In genomic region chr3:54551908-54552307, GRCm38 (mm10) we compare ENCODE assay signal across 11 mouse cellular contexts.
DNase-seq lines count a peak whose midpoint lies in the region; ATAC-seq and TF ChIP-seq lines count a peak whose summit lies in the region.
"Had no signal": no experiment of that assay in that cellular context is flagged by ENCODE, and none has a peak within 500 bp of the region (broad histone marks: within the 10 kb centered on the region; RNA-seq: fewer than 3 reads in every experiment).

No protein-coding gene starts in this region.

- no peak overlapping the region for H3K27ac ChIP-seq in lung, embryonic 15.5 days
- H3K27ac ChIP-seq: forebrain, embryonic 13.5 days had no signal

- H3K9ac ChIP-seq in lung, embryonic 15.5 days: no peak overlapping the region
- H3K9ac ChIP-seq: forebrain, embryonic 13.5 days had no signal

- peak; percentile 59; the same call in 1 of the 2 replicates for ATAC-seq in lung, embryonic 15.5 days (ENCODE audit: borderline replicate concordance, extremely low read depth, low FRiP score, low TSS enrichment)
- ATAC-seq in activated CD4-positive, CD25-positive, alpha-beta regulatory T cell, adult 4 months: no peak
- ATAC-seq: forebrain, embryonic 13.5 days; Patski had no signal

- no peaks in the 10 kb centered on the region for H3K36me3 ChIP-seq in lung, embryonic 15.5 days

- no peaks in the 10 kb centered on the region for H3K27me3 ChIP-seq in lung, embryonic 15.5 days
- H3K27me3 ChIP-seq: forebrain, embryonic 13.5 days; Patski had no signal

- H3K4me3 ChIP-seq in lung, embryonic 15.5 days: no peak overlapping the region
- no peak overlapping the region for H3K4me3 ChIP-seq in lung, adult 2 months (replicated peaks; ENCODE audit: extremely low read depth, low read depth, low read length)
- H3K4me3 ChIP-seq: forebrain, embryonic 13.5 days had no signal

- peak; percentile 6 to 17 for DNase-seq in cerebellum, postnatal 25 days
- no peak for DNase-seq in cerebellum, adult 18-20 months
- no peak for DNase-seq in lung, adult 2 months
- peak; percentile 49 to 57 for DNase-seq in heart, adult 9 months (ENCODE audit: low spot score in 2 of 2)
- peak; percentile 6 for DNase-seq in lung, postnatal 25 days (ENCODE audit: low spot score)
- DNase-seq in T-cell, adult 2 months (ENCODE audit: low spot score): no peak
- DNase-seq: cerebellum, adult 9-11 months had no signal

- no peak for TF ChIP-seq CTCF in lung, adult 2 months (IDR thresholded peaks at IDR 0.05; ENCODE audit: insufficient read depth, low read length)

- no peaks in the 10 kb centered on the region for H3K9me3 ChIP-seq in lung, embryonic 15.5 days

- 66% methylated on average over 9 of the region's 9 CpGs for WGBS in lung, embryonic 15.5 days
- whole genome bisulfite sequencing in lung, adult 2 months: 71% methylated on average over 9 of the region's 9 CpGs

- H3K4me1 ChIP-seq in lung, embryonic 15.5 days: no peaks in the 10 kb centered on the region
- no peaks in the 10 kb centered on the region for H3K4me1 ChIP-seq in lung, adult 2 months (ENCODE audit: control insufficient read depth, insufficient read depth, low read length)
- H3K4me1 ChIP-seq: forebrain, embryonic 13.5 days had no signal

- TF ChIP-seq POLR2A in lung, adult 2 months (IDR thresholded peaks at IDR 0.05; ENCODE audit: borderline replicate concordance, extremely low read depth, low read depth, low read length): no peak

- H3K4me2 ChIP-seq in lung, embryonic 15.5 days: no peak overlapping the region
- H3K4me2 ChIP-seq: forebrain, embryonic 13.5 days had no signal

Comparison
In these comparisons a context has a peak if more than half of its experiments do, and no peak if none do; other contexts are left out.
1. DNase-seq: peak in cerebellum, postnatal 25 days (2 of 2), heart, adult 9 months (2 of 2) and lung, postnatal 25 days (single experiment); none in cerebellum, adult 18-20 months (0 of 2), lung, adult 2 months (single experiment) and T-cell, adult 2 months (single experiment).